Mouse (Mus musculus): ENCODE results near the gene Rmnd5a.

Rmnd5a gene

DNA sequence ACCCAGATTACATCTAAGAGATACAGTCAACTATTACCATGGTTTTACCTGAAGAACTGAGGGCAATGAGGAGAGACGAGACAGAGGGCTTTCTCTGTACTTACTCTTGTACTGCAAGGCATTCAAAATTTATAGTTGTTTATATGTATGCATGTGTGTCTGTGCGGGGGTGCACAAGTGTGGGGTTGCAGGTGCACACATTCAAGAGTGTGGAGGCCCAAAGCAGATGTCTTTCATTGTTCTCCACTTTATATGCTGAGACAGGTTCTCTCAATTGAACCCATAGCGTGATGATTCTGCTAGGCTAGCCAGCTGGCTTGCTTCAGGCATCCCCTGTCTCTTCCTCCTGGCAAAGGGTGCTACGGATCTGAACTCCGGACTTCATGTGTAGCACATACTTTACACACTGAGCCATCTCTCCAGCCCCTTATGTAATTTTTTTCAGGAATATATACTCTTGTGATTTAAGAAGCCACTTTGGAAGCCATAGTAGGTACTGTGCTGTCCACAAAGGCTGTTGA, 69.3 kb downstream of the Rmnd5a start:
- DNase-seq (ENCODE audit: low spot score): no peak

DNA sequence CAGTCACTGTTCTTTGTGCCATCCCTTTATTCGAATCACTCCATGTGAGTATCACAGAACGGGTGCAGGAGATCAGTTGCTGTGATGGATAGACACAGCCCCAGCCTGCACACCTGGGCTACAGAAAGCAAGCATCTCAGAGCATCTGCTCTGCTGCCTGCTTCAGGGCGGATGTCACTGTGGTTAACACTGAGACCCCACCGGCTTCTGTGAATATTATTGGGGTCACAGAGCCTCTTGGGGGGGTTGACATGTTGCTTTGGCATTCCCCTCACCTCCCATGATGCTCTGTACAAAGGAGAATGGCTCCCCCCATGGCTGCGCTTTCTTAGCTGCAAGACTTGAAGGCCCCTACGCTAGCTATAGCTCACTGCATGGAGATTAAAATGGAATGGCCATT, 71.0 kb downstream of the Rmnd5a start:
- DNase-seq (ENCODE audit: low spot score): no peak

DNA sequence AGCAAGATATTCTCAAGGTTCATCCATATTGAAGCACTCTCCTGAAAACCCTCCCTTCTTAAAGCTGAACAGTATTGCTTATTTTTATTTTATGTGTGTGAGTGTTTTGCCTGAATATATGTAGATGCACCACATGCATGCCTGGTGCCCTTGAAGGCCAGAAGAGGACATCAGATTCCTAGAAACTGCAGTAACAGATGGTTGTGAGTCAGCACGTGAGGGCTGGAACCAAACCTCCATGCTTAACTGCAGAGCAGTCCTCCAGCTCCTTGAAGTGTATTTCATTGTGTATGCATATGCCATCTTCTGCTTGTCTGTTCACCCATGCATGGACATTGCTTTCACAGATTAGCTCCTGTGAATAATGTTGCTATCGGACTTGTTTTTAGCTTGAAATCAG, 76.4 kb downstream of the Rmnd5a start:
- no peak for DNase-seq (ENCODE audit: low spot score)

DNA sequence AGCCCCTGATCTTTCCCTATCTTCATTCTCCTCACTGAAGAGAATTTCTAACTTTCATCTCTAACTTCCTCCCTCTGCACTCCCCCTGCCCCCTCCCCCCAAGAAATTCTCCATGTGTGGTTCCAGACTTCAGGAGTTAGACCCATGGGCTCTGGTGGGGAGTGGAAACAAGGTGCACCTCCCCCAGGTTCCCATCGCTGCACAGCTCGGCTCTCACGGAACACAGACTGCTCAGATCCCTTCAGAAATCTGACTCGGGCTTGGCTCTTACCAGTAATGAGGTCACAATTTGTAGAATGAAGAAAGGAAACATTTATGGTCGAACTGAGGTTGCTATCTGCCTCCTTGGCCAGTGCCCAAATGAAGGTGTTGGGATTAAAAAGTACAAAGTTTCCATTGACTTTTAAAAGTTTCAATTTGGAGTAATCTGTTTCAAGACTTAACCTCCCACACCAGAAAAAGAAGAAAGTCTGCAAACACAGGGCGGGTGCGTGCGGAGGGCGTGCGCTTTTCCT, 79.2 kb downstream of the Rmnd5a start:
- no peak for DNase-seq (ENCODE audit: low spot score)

DNA sequence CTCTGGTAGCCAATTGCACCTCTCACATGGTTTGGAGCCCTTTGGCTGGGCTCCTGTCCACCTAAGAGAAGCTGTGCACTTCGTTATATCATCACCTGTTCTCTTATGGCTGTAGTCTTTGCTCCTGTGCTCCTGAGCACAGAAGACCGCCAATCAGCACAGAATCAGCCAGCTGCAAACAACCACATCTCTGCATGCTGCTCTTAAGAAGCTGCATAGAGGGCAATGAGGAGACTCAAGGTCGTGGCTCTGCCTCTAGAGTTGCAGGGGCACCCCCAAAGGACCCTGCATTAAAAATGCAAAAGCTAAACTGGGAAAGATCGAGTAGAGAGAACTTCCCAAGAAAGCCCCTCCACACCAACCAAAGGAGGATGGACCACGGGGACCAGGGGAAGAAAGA, 79.7 kb downstream of the Rmnd5a start:
- DNase-seq (ENCODE audit: low spot score): no peak

DNA sequence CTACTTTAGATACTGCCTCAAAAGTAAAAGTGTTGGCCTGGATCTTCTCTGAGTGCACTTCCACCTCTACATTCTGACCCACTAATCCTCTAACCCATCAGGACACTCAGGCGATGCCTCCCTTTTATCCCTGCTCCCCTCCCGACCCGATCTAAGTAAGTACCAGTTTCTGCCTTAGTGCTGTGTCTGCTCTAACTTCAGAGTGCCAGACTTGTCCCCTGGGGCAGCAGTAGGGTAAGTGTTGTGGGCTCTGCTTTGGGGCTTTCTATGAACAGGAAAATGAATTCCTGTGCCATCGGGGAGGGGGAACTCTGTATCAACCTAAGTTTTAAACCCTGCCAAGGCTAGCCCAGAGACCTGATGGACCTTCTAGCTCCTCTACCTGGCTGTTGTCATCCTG, 80.2 kb downstream of the Rmnd5a start:
- DNase-seq (ENCODE audit: low spot score): no peak

DNA sequence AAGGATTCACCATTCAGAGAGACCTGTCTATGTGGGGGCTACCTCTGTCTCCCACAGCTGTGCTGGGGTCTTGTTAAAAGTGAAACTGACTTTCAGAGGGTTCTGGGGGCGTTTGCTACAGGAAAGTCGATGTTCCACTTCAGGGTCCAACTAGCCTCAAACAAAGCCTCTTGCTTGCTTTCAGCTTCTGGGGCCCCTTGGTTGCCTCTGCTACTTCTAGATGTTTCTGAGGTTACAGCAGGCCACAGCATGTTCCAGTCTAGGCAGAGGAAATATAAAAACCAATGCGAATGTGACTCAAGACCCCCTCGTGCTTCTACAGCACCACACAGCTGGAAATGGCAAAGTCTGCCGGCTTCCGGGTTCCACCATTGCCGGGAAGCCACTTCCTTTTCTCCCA, 82.9 kb downstream of the Rmnd5a start:
- no peak for DNase-seq (ENCODE audit: low spot score)

DNA sequence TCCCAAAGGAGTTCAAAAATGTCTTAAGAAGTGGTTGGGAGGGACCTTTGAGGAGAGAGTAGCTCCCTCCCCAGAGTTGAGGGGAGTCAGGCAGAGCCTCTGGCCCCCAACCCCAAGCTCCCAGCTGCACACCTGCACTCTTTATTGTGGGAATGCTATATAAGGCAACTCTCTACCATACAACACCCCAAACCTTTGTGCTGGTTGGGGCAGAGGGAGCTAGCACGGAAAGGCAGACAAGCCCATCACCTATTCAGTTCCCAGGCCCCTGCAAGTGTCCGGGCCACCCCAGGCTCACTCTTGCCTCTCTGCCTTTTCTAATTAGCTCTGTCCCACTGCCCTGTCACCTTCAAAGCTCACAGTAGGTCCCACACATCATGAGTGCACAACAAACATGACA, 86.7 kb downstream of the Rmnd5a start:
- DNase-seq (ENCODE audit: low spot score): no peak

DNA sequence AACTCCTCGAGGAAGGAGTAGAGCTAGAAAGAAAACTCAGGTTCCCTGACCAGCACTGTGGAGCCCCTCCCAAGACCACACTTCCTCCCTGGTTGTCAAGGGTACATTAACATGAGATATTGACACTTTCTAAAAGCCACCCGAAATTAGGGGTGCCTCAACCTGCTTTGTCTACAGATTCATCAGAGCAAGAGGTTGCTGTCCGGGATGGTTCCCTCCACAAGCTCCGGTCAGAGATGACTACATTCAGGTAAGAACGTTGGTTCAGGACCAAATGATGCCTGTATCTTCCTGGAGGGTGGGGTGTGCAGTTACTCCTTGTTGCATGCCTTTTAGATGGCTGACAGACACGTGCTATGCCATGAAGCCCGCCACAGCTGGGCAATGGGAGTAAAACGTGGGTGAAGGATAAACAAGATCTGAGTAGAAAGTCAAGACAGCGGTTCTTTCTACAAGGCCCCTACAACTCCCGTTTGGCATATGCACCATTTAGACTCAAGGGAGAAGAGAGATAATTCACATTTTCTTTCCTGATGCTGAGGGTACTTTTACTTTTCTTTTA, 87.5 kb downstream of the Rmnd5a start:
- no peak for DNase-seq (ENCODE audit: low spot score)

DNA sequence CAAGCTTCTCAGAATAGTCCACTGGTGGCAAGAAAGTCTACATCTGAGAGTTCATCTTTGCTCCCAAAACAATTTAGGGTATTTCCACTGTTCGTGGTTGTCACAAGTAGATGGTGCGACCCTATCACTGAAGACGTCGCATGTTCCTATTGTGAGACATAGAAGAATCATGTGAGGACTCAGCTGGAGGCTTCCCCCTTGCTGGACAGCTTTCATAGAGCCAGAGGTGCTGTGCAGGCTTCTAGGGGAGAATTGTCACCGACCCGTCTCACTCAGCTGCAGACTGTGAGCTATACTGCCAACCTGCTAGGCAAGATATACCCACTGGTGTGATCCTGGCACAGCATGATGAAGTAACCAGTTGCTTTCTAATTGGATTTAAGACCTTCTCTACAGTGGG, 88.2 kb downstream of the Rmnd5a start:
- no peak for DNase-seq (ENCODE audit: low spot score)

DNA sequence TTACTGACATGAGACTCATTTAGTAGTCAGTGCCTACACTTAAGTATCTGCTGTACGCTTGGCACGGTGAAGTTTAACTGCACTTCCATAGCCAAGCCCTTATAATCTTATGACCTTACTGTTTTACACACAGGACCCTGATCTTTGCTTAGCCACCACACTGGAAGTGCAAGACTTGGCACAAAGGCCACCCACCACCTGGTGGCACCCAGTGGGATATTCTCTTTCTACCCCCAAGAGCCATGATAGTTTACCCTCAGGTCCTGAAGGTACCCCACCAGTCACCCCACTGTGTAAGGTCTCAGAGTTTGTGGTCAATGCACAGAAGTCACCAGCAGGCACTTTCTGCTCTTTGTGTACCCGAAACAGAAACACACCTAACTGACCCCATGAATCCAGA, 89.2 kb downstream of the Rmnd5a start:
- no peak for DNase-seq (ENCODE audit: low spot score)

DNA sequence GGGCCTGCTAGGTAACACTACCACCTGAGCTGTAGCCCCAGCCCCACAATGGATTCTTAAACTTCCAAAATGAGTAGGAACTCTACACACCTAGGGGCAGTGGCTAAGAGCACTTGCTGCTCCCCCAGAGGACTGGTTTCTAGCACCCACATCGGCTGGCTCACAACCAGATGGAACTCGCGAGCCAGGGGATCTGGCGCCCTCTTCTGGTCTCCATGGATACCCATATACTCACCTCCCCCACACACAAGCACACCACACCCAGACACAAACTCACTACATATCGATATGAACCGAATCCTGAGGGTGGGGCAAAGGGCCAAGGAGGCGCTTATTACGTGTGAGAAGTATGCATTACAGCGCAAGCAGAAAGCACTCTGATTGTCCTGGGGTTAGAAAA, 92.4 kb downstream of the Rmnd5a start:
- no peak for DNase-seq (ENCODE audit: low spot score)

DNA sequence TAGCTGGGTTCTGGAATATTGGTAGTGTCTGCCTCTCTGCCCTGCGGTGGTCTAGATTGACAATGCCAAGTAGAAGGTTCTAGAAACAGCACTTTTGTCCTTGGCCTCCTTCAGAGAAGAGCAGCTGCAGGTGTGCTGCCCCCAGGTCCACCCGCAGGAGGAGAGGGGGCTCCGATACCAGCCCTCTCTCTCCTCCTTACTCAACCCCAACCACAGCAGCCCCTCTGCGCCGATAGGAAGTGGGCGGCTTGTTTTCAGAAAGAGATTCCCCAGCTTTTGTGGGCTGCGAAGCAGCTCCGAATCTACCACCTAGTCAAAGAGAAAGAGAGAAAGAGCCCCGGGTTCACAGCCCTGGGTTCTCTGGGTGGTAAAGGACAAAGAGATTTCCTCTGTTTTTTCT, 99.3 kb downstream of the Rmnd5a start:
- no peak for DNase-seq (ENCODE audit: low spot score)

DNA sequence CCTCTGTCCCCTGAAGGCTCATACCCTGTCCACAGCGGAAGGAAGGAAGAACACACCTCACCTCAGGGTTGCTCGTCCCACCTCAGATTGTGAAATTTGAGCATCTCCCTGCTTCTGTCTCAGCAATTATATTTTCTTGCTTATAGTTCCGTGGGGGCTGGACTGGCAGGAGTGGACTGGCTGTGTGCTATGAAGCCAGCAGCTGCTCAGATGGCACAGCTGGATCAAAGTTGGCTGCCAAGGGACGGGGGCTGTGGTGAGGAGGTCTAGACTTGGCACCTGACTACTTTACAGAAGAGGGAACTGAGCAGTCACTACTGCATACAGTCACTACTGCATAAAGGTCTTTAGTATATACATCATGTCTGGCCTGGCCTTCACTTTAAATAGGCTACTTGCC, 101.1 kb downstream of the Rmnd5a start:
- DNase-seq (ENCODE audit: low spot score): no peak

DNA sequence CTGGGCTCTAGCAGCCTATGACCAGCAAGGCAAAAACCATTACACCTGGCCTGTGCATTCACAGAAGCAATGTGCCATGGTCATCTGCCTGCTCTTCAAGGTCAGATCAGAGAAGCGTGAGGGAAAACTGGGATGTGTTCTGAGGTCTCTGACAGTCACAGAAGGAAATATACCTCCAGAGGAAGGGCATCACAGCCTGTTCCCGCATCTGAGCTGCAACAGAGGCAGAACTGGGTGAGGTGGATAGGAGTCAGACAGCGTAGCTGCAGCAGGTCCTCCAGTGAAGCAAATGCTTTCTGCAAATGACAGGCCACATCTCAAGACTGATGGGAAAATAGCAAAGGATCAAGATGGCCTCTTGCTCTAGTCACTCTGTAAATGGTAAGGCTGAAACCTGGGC, 101.5 kb downstream of the Rmnd5a start:
- no peak for DNase-seq (ENCODE audit: low spot score)
